21 mouse cellular contexts compared by ENCODE assay signal in the genomic region with DNA sequence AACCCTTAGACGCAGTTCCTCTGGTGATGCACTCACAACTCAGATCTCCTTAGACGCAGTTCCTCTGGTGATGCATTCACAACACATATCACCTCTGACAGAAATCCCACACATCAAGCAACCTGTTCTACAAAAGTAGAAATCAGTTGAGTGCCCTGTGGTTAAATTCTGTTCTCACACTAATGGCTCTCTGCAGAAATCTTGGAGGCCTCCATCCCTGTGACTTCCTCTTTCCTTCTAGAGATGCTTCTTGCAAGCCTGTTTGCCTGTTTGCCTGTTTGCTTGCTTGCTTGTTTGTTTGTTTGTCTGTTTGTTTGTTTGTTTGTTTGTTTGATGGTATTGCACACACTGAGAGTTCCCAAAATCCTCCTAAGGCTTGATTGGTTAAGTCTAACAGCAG.
"Had no signal": no experiment of that assay in that cellular context is flagged by ENCODE, and none has a peak within 500 bp of the region (broad histone marks: within the 10 kb centered on the region; RNA-seq: fewer than 3 reads in every experiment).

No protein-coding gene starts in this region.

- H3K4me1 ChIP-seq: liver, embryonic 15.5 days had no signal

- ATAC-seq: midbrain, embryonic 16.5 days had no signal

- H3K9ac ChIP-seq: liver, embryonic 15.5 days; lung, embryonic 14.5 days; midbrain, embryonic 12.5 days; neural tube, embryonic 13.5 days; neural tube, embryonic 15.5 days had no signal

- H3K9me3 ChIP-seq: liver, embryonic 15.5 days; midbrain, embryonic 10.5 days; midbrain, embryonic 12.5 days; neural tube, embryonic 13.5 days; neural tube, embryonic 15.5 days had no signal

- H3K36me3 ChIP-seq: liver, embryonic 15.5 days; midbrain, embryonic 10.5 days; midbrain, embryonic 12.5 days; neural tube, embryonic 13.5 days; neural tube, embryonic 15.5 days had no signal

- DNase-seq: lung, adult 18-20 months; lung, embryonic 14.5 days; lung, postnatal 10 days; lung, postnatal 4 days; midbrain, embryonic 14.5 days; retina, postnatal 1 day; right cerebral cortex, adult 18-20 months; right cerebral cortex, postnatal 25 days; right cerebral cortex, postnatal 4 days; spleen, adult 18-20 months; thymus, adult 18-20 months; thymus, postnatal 14 days; thymus, postnatal 36 days had no signal

- H3K27ac ChIP-seq: liver, embryonic 15.5 days; midbrain, embryonic 10.5 days; midbrain, embryonic 12.5 days; neural tube, embryonic 13.5 days; neural tube, embryonic 15.5 days had no signal

- H3K4me2 ChIP-seq: liver, embryonic 15.5 days; lung, embryonic 14.5 days; midbrain, embryonic 12.5 days; neural tube, embryonic 13.5 days; neural tube, embryonic 15.5 days had no signal

- H3K27me3 ChIP-seq: liver, embryonic 15.5 days; megakaryocyte, embryonic 14.5 days; midbrain, embryonic 12.5 days; neural tube, embryonic 13.5 days; neural tube, embryonic 15.5 days had no signal

- H3K4me3 ChIP-seq: liver, embryonic 15.5 days; megakaryocyte, embryonic 14.5 days; midbrain, embryonic 10.5 days; midbrain, embryonic 12.5 days; myocyte; neural tube, embryonic 13.5 days; neural tube, embryonic 15.5 days had no signal
